Mouse (Mus musculus): ENCODE results near the gene Cd28.

Gene Cd28

GRCm38 (mm10) chr1:60716567-60716966 is at the start of gene Cd28:
TSS of gene Cd28 (plus strand) at chr1:60716800.
- CTCF ChIA-PET = no interaction called here

- CTCF ChIA-PET = no interaction called here
These were observed 48.6 kb upstream of the Cd28 start for GRCm38 (mm10) chr1:60667873-60668616.

DNA sequence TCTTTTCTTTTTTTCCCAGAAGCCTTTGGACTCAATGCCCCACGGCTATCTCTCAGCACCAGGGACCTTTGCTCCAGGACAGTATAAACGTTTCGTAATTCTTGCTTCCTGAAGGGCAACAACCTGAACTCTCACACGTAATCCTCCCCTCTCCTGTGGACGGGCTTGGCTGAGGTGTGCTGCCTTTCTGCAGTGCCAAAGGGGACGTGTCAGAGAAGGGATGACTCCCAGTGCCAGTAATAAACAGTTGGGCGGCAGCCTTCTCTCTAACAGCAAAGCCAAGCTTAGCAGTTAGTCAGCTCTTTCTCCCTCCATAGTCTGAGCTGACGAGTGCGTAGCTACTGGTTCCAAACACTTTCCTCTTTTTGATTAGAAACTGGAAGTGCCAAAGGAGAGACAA is 47.6 kb upstream of the Cd28 start:
- CTCF ChIA-PET = interaction anchor here (0.6 kb wide), 1 partner anchor 150 kb away, joined by 3 read pairs; no protein-coding TSS in a partner anchor

DNA sequence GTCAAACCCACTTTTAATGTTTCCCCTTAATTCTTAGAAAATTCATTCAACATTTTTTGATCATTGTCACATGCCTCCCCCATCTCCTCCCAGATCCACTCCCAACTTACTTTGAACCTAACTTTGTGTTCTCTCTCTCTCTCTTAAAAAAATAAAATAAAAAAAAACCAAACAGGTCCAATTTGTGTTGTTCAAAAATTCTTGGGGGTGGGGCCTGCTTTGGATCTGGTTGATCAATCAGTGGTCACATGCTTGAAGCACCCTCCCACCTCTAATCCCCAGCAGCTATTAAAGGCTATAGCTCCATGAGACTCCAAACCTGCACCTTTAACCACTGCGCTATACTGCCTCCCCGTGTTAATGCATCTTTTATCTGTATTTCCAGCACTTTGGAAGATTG is 46.9 kb upstream of the Cd28 start:
- CTCF ChIA-PET = no interaction called here

DNA sequence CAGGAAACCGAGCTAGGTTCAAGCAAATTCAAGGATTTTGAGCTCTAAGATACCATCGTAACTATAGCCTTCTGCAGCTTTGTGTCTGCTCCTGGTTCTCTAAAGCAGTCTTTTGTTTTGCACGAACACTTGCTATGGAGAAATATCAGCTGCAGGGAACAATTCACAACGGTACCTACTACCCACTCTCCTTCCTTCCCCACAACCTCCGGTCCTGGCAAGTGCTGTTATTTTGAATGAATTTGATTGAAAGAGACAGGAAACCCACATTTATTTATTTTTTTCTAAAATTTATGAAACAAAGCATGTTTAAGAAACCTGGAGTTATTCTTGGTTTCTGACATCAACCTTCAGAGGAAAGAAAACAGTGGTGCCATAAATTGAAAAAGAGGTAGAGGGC is 46.4 kb upstream of the Cd28 start:
- CTCF ChIA-PET = no interaction called here

GRCm38 (mm10) chr1:60683766-60684165 is 32.8 kb upstream of the Cd28 start:
- CTCF ChIA-PET = no interaction called here

DNA sequence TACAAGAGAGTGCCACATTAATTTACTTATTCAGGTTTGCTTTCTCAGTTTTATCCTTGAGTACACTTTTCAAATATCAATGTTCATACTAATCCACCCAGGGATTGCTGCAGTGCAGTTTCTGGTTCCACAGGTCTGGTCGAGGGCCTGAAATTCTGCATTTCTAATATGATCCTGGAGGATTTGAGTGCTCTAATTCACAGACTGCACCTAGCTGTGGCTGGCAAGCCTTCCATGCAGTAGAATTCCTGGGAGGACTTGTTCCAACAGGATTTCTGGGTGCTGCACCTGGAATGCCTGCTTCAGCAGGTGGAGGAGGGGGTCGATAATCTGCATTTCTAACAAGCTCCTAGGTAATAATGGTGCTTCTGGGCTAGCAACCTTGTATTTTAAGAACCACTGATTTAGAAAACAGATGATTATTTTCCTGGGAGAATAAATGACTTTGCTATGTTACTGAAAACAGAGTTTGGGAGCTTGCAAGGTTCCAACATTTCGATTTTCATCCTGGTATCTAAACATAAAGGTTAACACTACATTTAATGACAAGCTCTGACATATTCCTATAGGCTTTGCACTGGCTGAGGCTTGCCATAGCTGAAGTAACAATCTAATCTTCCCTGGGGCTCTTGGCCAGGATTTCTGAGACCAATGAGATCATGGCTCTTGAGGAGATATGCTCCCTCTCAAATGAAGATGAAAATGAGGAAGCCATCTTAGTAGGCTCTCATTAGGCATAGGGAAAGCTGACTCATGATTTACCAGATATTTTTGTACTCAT is 20.3 kb upstream of the Cd28 start:
- CTCF ChIA-PET = no interaction called here

- CTCF ChIA-PET = no interaction called here
These were observed 14.0 kb upstream of the Cd28 start for GRCm38 (mm10) chr1:60702641-60703040.

DNA sequence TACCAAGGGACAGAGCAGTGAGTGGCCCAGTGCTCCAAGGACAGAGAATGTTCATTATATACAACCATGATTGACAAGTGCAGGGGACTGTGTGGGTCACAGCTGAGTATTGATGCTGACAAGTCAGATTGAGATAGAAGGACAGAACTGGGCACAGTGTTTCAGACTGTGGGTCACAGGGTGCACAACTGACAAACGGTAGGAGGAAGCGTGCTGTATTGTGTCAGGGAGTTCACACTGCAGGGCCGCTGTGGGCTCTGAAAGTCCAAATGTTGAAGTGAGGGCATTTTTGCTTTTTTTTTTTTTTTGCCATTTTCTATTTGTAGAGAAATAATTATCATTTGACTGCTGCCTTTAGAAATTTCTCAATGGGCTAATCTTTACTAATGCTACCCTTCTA is 3.4 kb upstream of the Cd28 start:
- CTCF ChIA-PET = no interaction called here

DNA sequence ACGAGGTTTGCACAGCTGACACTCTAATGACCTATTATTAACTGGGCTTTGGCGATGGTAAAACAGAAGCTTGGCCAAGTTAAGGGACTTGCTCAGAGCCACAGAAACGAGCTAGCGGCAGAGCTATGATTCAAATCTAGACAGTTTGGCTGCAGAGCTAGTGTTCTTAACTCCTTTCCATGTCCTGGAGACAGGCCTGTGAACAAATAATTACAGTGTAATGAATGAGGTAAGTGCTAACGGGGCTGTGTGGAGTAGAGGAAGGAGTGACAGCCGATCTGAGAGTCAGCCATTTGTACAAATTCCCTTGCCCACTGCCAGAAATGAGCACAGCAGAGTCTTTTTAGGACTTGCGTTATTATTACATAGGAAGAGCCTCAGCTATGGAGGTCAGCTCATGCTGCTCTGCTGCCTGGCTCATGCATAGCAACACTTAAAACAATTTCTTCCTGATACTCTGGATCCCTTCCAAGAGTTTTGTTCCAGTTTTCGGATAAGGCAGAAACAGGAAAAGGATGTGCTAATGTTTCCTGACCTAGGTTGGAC is 876 bp upstream of the Cd28 start:
- CTCF ChIA-PET = no interaction called here

- CTCF ChIA-PET = no interaction called here
These were observed 2.0 kb downstream of the Cd28 start for GRCm38 (mm10) chr1:60718580-60718979.

DNA sequence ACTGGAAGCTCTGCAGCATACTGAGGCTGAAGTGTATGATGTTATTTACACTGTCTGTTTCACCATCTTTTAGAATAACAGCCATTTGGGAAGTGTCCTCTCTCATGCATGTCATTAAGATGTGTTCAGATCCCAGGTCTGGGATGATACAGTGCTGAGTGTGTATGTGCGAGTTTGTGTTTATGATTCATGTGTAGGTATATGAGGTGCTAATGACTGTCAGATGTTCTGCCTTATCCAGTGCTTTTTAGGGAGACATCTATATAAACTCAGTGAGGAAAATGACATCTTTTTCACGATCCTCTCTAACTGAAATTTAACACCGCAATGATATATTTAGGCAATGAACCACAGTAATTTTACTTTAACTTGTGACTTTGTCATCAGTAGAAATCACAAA is 7.0 kb downstream of the Cd28 start:
- CTCF ChIA-PET = no interaction called here

DNA sequence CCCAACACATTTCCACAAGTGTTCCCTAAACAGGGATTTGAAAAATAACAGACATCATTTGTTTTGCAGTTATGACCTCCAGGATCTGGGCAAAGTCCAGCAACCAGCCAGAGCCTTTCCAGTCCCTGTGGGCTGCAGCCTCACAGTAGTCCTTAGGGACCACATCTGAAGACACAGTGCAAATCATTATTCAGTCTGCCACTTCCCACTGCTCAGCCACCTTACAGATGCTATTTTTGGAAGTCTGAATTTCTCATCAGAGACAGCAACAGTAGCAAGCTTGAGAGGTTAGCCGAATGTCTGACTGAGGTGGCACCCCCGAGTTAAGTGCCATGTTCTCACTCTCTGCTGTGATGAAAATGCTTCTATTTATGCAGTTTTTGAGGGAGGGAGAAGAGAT is 15.3 kb downstream of the Cd28 start:
- CTCF ChIA-PET = no interaction called here

DNA sequence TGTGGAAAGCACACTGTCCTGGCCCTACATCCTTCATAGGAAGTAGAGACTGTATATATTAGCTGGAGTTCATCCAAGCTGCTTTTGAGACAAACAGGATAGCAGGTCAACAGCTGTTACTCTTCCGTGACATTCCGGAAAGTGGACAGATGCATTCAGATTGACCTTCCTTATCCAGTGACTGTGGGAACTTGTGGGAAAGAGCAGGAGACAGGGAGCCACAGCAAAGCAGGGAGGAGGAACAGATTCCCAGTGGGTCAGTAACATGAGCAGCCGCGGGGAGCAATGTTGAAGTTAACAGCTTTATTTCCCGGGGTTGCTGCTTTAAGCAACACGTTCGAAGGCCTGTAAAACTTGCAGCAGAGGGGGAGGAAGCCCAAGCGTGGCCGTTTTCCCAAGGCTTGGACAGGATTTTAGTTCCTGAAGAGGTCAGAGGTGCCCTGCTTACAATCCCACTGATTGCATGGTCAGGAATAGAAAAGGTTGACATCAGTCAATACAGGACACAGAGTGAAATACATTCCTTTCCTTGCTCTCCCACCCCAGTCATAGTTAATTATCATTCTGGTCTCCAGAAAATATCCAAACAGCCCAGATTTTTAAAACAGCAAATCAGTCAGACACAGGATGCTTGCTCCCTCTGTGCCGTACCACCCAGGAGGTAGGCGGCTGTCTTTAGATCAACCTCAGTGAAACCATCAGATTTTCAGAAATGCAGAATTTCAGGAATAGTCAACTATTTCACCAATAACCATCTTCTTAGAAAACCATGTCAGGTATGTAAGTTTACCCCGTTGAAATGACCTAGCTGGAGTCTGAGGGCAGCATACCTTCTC is 18.7 kb downstream of the Cd28 start:
- CTCF ChIA-PET = no interaction called here

GRCm38 (mm10) chr1:60735908-60736280 is 19.3 kb downstream of the Cd28 start:
- CTCF ChIA-PET = no interaction called here

DNA sequence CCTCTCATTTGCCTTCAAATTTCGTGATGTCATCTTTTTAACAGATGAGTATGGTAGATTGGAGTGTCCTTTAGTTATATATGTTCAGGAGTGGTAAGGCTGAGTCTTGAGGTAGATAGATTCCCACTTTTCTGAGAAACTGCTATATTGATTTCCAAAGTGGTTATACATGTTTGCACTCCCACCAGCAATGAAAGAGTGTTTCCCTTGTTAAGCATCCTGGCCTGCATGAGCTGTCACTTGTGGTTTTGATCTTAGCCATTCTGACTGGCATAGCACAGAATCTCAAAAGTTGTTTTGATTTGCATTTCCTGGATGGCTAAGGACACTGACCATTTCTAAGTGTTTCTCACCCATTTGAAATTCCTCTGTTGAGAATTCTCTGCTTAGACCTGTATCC is 27.7 kb downstream of the Cd28 start:
- CTCF ChIA-PET = no interaction called here

GRCm38 (mm10) chr1:60745664-60746063 is 29.1 kb downstream of the Cd28 start:
- CTCF ChIA-PET = no interaction called here

DNA sequence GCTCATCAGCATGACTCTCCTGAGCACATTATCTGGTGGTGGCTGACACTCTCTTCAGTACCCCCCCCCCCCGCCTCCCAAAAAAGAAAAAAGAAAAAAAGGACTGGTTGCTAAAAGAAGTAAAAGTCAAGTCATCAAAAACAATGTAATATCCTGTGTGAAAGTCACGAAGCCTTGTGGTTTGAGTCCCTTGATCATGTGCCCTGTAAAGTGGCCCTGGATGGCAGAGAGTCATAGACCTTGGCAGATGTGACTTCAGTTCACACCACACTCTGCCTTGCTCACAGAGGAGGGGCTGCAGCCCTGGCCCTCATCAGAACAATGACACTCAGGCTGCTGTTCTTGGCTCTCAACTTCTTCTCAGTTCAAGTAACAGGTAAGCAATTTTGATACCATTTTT is 29.6 kb downstream of the Cd28 start:
- CTCF ChIA-PET = no interaction called here

DNA sequence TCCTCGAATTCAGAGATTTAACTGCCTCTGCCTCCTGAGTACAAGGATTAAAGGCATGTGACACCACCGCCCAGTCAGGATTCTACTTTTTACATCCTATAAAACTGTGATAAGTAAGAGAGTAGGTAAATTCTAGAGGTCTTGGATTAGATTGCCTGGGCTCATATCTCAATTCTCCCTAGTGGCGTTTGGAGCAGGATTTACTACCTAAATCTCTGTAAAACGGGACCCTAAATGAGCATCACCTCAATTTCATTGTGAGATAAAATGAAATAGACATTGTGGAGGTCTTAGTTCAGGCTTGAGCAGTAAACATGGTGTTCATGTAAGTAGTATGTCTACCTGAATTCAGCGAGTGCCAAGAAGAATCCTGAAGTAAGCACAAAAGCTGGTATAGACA is 30.3 kb downstream of the Cd28 start:
- CTCF ChIA-PET = no interaction called here

DNA sequence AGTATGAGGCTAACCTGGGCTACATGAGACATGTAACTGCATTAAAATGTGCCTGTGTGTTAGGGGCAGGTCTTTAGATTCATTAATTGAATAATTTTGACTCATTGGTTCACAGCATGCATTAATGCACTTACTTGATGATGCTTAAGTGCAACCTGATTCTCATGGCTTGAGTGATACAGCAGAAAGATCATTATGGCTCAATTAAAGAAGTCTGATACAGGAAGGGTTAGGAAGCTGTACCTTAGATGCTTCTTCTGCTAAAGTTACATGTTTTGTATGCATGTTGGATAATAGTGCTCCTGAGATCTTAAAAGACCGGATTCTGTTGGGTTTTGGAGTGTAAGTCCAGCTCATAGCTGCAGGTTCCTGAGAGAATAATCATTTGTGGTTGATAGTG is 31.7 kb downstream of the Cd28 start:
- CTCF ChIA-PET = no interaction called here

- CTCF ChIA-PET = interaction anchor here (0.7 kb wide), 1 partner anchor 25 kb away, joined by 3 read pairs; no protein-coding TSS in a partner anchor
These were observed 32.3 kb downstream of the Cd28 start for GRCm38 (mm10) chr1:60748936-60749335.

- CTCF ChIA-PET = interaction anchor here (0.7 kb wide), 1 partner anchor 25 kb away, joined by 3 read pairs; no protein-coding TSS in a partner anchor
These were observed 32.8 kb downstream of the Cd28 start for GRCm38 (mm10) chr1:60749346-60749840.

All from spleen, embryonic (tissue).